Mouse (Mus musculus) heart, embryonic 12.5 days (tissue): ENCODE results near the gene Ceacam11. TPM values are rescaled to one million over a fixed set of nuclear protein-coding genes. Genes with fewer than 3 reads are reported as not detected.
"Not testable (repeated sequence)": the region's sequence is repeated elsewhere in the genome, so short reads cannot be mapped to it uniquely, and the experiment has no call there.

Source experiments
- ATAC-seq: fragments of 200-750 bp; cut with Nextera tagmentation; 2 replicates; pipeline ENCODE4 v1.8.0; 2017; ENCODE audit warnings: moderate TSS enrichment, moderate library complexity; ENCODE audit not compliant: insufficient number of reproducible peaks, low FRiP score
- H3K27ac ChIP-seq: fragments of 300-500 bp; sonication (generic); 2 replicates; pipeline ENCODE4 v1.5.1; 2016; ENCODE audit warnings: mild to moderate bottlenecking, moderate library complexity; ENCODE audit not compliant: poor library complexity, severe bottlenecking
- H3K27me3 ChIP-seq: fragments of 300-500 bp; sonication (generic); replicated peaks from 2 replicates; pipeline ENCODE4 v1.6.1; 2016; ENCODE audit warnings: mild to moderate bottlenecking, moderate library complexity
- H3K36me3 ChIP-seq: fragments of 300-500 bp; sonication (generic); 2 replicates; pipeline ENCODE4 v1.6.1; 2016; ENCODE audit warnings: mild to moderate bottlenecking, moderate library complexity
- H3K4me1 ChIP-seq: fragments of 300-500 bp; sonication (generic); replicated peaks from 2 replicates; pipeline ENCODE4 v1.6.1; 2016; ENCODE audit warnings: mild to moderate bottlenecking
- H3K4me2 ChIP-seq: fragments of 300-500 bp; sonication (generic); 2 replicates; pipeline ENCODE4 v1.6.1; 2016; ENCODE audit warnings: mild to moderate bottlenecking, moderate library complexity
- H3K4me3 ChIP-seq: fragments of 300-500 bp; sonication (generic); 2 replicates; pipeline ENCODE4 v1.5.1; 2016; ENCODE audit warnings: mild to moderate bottlenecking
- H3K9ac ChIP-seq: fragments of 300-500 bp; sonication (generic); 2 replicates; pipeline ENCODE4 v1.6.1; 2016; ENCODE audit warnings: mild to moderate bottlenecking, moderate library complexity
- H3K9me3 ChIP-seq: fragments of 300-500 bp; sonication (generic); replicated peaks from 2 replicates; pipeline ENCODE4 v1.6.1; 2016; ENCODE audit warnings: mild to moderate bottlenecking, moderate library complexity
- WGBS: fragments of 180-500 bp; shearing (Covaris S2); methylation state at CpG from one replicate; pipeline ENCODE4 v1.1.7; 2016; 5-methylcytosine and 5-hydroxymethylcytosine counted together
- microRNA-seq: library from miRNA; unstranded; fragments of <30 nt; microRNA quantifications from one replicate; pipeline ENCODE4, GENCODE M21; 2017
- polyA plus RNA-seq: library from polyadenylated mRNA; unstranded; fragments of >200 nt; fragmentation: Nextera tagmentation; extraction: Ambion mirVana; gene quantifications from 2 replicates; pipeline ENCODE4 v1.2.1, GENCODE M21; 2016

The Ceacam11 gene
- polyA plus RNA-seq: not detected in 2 replicates

DNA sequence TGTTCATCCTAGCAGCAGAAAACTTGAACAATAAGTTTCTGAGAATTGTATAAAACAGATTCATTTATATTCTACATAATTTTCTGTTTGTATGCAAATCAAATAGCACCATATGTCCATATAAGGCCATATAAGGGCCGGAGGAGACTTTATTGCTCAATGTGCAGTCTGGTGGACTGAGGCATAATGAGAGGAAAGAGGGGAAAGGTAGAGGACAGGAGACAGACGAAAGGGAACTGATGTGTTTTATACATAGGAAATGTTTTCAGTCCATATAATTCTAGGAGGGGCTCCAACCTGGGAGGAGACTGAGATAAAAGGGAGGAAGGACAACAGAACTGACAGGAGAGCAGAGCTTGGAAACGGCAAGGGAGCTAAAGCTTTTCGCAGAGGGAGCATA lies at the start of gene Ceacam11:
TSS of gene Ceacam11 (plus strand) at position 301 of the 400 bp plus-strand sequence.
- H3K27me3 ChIP-seq: no peaks in the 10 kb centered on the region
- H3K4me1 ChIP-seq: no peaks in the 10 kb centered on the region
- H3K36me3 ChIP-seq: no peaks in the 10 kb centered on the region
- no peak within 1 kb of the TSS for H3K4me3 ChIP-seq
- peaks cover 26% of the 10 kb centered on the region for H3K9me3 ChIP-seq
- no peak within 1 kb of the TSS for H3K27ac ChIP-seq
- WGBS: 68% methylated on average over 4 of the region's 4 CpGs
- no peak within 1 kb of the TSS for H3K9ac ChIP-seq
- no peak within 1 kb of the TSS for H3K4me2 ChIP-seq
- no peak for ATAC-seq

GRCm38 (mm10) chr7:18001131-18001530 lies 29.2 kb downstream of the Ceacam11 start:
- not testable (repeated sequence) for H3K4me1 ChIP-seq, H3K27ac ChIP-seq, H3K36me3 ChIP-seq, H3K4me3 ChIP-seq, H3K27me3 ChIP-seq, H3K4me2 ChIP-seq, H3K9ac ChIP-seq, ATAC-seq
- H3K9me3 ChIP-seq: peaks cover 32% of the 10 kb centered on the region
- 74% methylated on average over 1 of the region's 1 CpGs for WGBS

GRCm38 (mm10) chr7:18009589-18009988 lies 37.7 kb downstream of the Ceacam11 start, which contains the start of gene Ceacam13:
Gene Ceacam13 (plus strand): TSS chr7:18009889.
- no peak within 1 kb of the TSS for H3K4me3 ChIP-seq
- no peak for ATAC-seq
- WGBS: 60% methylated on average over 4 of the region's 4 CpGs

More at GRCm38 (mm10) chr7:18009589-18009988, 37.7 kb downstream of the Ceacam11 start, which contains the start of gene Ceacam13:
- no peaks in the 10 kb centered on the region for H3K36me3 ChIP-seq
- peaks cover 43% of the 10 kb centered on the region for H3K9me3 ChIP-seq
- no peak within 1 kb of the TSS for H3K27ac ChIP-seq
- no peaks in the 10 kb centered on the region for H3K4me1 ChIP-seq
- no peak within 1 kb of the TSS for H3K9ac ChIP-seq
- no peak within 1 kb of the TSS for H3K4me2 ChIP-seq
- H3K27me3 ChIP-seq: no peaks in the 10 kb centered on the region

Small RNAs within 50 kb of the gene (microRNA-seq; reads per million reads assigned to microRNA genes)
- gene Gm22414: not detected

Other genes with a start within 250 kb of the Ceacam11 start
- not detected in 2 replicates for gene Ceacam14, start 159.5 kb upstream of the Ceacam11 start, polyA plus RNA-seq
- not detected in 2 replicates for gene Gm5155, start 100.4 kb upstream of the Ceacam11 start, polyA plus RNA-seq
- gene Ceacam13, start 37.8 kb downstream of the Ceacam11 start, polyA plus RNA-seq: not detected in 2 replicates
- gene Ceacam12, start 93.8 kb downstream of the Ceacam11 start, polyA plus RNA-seq: not detected in 2 replicates
- gene Igfl3, start 204.4 kb downstream of the Ceacam11 start, polyA plus RNA-seq: not detected in 2 replicates